Mouse (Mus musculus) stomach, postnatal 0 days (tissue): ENCODE data around the gene Apoe. TPM values are rescaled to one million over a fixed set of nuclear protein-coding genes. Genes with fewer than 3 reads are reported as not detected.

ENCODE experiments used
- ATAC-seq: fragments of 200-750 bp; cut with Nextera tagmentation; 2 replicates; pipeline ENCODE4 v1.8.0; 2017; ENCODE audit not compliant: low FRiP score, low TSS enrichment
- DNase-seq: peaks from one replicate; pipeline ENCODE4 v3.0.0-alpha.2; 2016; ENCODE audit warnings: low spot score
- H3K27ac ChIP-seq: fragments of 300-500 bp; sonication (generic); replicated peaks from 2 replicates; pipeline ENCODE4 v1.5.1; 2014; ENCODE audit warnings: mild to moderate bottlenecking, control low read depth
- H3K27me3 ChIP-seq: fragments of 300-500 bp; sonication (generic); 2 replicates; pipeline ENCODE4 v1.6.1; 2014; ENCODE audit warnings: low read length; ENCODE audit not compliant: control insufficient read depth, insufficient read depth
- H3K36me3 ChIP-seq: fragments of 300-500 bp; sonication (generic); 2 replicates; pipeline ENCODE4 v1.6.1; 2014; ENCODE audit warnings: low read length, mixed read lengths; ENCODE audit not compliant: control insufficient read depth, insufficient read depth
- H3K4me1 ChIP-seq: fragments of 300-500 bp; sonication (generic); replicated peaks from 2 replicates; pipeline ENCODE4 v1.6.1; 2014; ENCODE audit warnings: antibody characterized with exemption; ENCODE audit not compliant: control insufficient read depth, insufficient read depth
- H3K4me2 ChIP-seq: fragments of 300-500 bp; sonication (generic); replicated peaks from 2 replicates; pipeline ENCODE4 v1.6.1; 2014; ENCODE audit warnings: low read depth, mild to moderate bottlenecking, control low read depth, moderate library complexity
- H3K4me3 ChIP-seq: fragments of 300-500 bp; sonication (generic); 2 replicates; pipeline ENCODE4 v1.5.1; 2014; ENCODE audit warnings: low read depth, low read length, control low read depth
- H3K9ac ChIP-seq: fragments of 300-500 bp; sonication (generic); 2 replicates; pipeline ENCODE4 v1.6.1; 2014; ENCODE audit warnings: mild to moderate bottlenecking, low read length, control low read depth, mixed read lengths
- H3K9me3 ChIP-seq: fragments of 300-500 bp; sonication (generic); 2 replicates; pipeline ENCODE4 v1.6.1; 2016; ENCODE audit warnings: low read length; ENCODE audit not compliant: control insufficient read depth
- CTCF ChIP-seq: IDR thresholded peaks from 2 replicates; pipeline ENCODE4 v1.5.1; 2016; ENCODE audit warnings: antibody characterized with exemption, low read depth, mild to moderate bottlenecking, moderate library complexity
- EP300 ChIP-seq: optimal IDR thresholded peaks from 2 replicates; pipeline ENCODE3; 2016; ENCODE audit warnings: antibody characterized with exemption
- WGBS: fragments of 180-500 bp; shearing (Covaris S2); extraction: QIAGEN DNeasy Blood & Tissue Kit; methylation state at CpG from one replicate; pipeline ENCODE4 v1.1.7; 2014; 5-methylcytosine and 5-hydroxymethylcytosine counted together
- polyA plus RNA-seq: library from polyadenylated mRNA; unstranded; fragments of >200 nt; fragmentation: Nextera tagmentation; extraction: Ambion mirVana; gene quantifications from 2 replicates; pipeline ENCODE4 v1.2.1, GENCODE M21; 2015

Gene Apoe
- polyA plus RNA-seq, 1 experiment from 2014 or later = 383 TPM

DNA sequence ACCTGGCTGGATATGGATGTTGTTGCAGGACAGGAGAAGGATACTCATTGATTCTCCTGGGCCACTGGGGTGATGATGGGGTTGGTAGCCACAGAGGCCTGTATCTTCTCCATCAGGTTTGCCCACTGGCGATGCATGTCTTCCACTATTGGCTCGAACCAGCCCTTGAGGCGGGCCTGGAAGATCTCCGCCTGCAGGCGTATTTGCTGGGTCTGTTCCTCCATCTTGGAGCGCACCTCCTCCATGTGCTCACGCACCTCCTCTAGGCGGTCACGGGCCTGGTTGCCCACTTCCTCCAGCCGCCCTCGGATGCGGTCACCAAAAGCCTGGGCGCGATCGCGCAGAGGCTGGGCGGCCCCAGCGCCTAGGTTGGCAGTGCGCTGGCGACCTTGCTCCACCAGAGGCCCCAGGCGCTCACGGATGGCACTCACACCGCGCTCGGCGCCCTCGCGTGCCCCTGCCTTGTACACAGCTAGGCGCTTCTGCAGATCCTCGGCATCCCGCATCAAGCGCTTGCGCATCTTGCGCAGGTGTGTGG is 2.6 kb downstream of the Apoe start:
- H3K9ac ChIP-seq = no peak overlapping the region
- H3K27me3 ChIP-seq = no peaks in the 10 kb centered on the region
- H3K4me3 ChIP-seq = no peak overlapping the region
- H3K4me1 ChIP-seq = peaks cover 6% of the 10 kb centered on the region
- no peak for DNase-seq
- no peaks in the 10 kb centered on the region for H3K36me3 ChIP-seq
- H3K4me2 ChIP-seq = no peak overlapping the region
- WGBS = 91% methylated on average over 34 of the region's 34 CpGs
- TF ChIP-seq CTCF (no peak), EP300 (no peak)
- H3K27ac ChIP-seq = no peak overlapping the region
- H3K9me3 ChIP-seq = no peaks in the 10 kb centered on the region
- ATAC-seq = no peak

DNA sequence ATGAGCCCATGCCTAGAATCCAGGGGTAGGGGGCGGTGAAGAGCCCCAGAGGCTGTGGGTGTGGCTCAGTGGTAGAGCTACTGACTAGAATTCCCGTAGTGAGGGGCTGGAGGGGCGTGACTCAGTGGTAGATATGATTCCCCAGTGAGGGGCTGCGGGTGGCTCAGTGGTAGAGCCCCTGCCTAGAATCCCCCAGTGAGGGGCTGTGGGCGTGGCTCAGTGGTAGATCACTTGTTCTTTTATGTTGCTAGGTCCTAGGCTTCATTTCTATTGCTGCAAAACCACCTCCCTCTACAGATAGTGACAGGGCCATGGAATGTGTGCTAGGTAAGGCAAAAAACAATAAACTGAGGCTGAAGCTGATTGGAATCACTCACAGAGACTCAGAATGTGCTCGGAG is 3.1 kb downstream of the Apoe start:
- Histone ChIP-seq H3K27me3 (no peaks in the 10 kb centered on the region), H3K9me3 (no peaks in the 10 kb centered on the region), H3K4me1 (peaks cover 5% of the 10 kb centered on the region), H3K9ac (no peak overlapping the region), H3K4me2 (no peak overlapping the region), H3K4me3 (no peak overlapping the region), H3K27ac (no peak overlapping the region), H3K36me3 (no peaks in the 10 kb centered on the region)
- DNase-seq (no peak), ATAC-seq (no peak)
- TF ChIP-seq EP300 = no peak
- TF ChIP-seq CTCF = no peak
- 83% methylated on average over 6 of the region's 6 CpGs for WGBS

DNA sequence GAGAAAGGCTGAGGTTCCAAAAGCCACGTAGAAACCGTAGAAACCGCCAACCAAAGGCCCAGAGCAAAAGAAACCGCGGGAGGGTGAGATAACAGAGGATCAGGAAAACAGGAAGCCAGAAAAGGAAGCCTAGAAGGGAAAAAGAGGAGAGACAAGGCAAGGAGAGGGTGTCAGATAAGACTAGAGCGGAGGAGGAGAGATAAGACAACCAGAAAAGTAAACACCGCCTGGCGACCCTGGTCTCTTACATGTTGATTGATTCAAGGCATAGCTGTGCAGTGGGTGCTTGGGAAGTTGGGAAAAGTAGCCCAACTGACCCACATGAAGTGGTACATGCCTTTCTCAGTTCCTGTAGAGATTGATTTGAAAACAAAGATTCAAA is 3.8 kb downstream of the Apoe start:
- WGBS = 19% methylated on average over 8 of the region's 8 CpGs
- Histone ChIP-seq H3K9me3 (no peaks in the 10 kb centered on the region), H3K4me1 (peaks cover 3% of the 10 kb centered on the region; the same call in 1 of the 2 replicates), H3K4me3 (no peak overlapping the region), H3K36me3 (no peaks in the 10 kb centered on the region), H3K4me2 (no peak overlapping the region), H3K27ac (0 out of 2 replicates have a peak overlapping the region, but pooled peaks have one; percentile 8), H3K27me3 (no peaks in the 10 kb centered on the region), H3K9ac (no peak overlapping the region)
- DNase-seq = no peak
- ATAC-seq = no peak
- no peak for TF ChIP-seq CTCF
- no peak for TF ChIP-seq EP300

DNA sequence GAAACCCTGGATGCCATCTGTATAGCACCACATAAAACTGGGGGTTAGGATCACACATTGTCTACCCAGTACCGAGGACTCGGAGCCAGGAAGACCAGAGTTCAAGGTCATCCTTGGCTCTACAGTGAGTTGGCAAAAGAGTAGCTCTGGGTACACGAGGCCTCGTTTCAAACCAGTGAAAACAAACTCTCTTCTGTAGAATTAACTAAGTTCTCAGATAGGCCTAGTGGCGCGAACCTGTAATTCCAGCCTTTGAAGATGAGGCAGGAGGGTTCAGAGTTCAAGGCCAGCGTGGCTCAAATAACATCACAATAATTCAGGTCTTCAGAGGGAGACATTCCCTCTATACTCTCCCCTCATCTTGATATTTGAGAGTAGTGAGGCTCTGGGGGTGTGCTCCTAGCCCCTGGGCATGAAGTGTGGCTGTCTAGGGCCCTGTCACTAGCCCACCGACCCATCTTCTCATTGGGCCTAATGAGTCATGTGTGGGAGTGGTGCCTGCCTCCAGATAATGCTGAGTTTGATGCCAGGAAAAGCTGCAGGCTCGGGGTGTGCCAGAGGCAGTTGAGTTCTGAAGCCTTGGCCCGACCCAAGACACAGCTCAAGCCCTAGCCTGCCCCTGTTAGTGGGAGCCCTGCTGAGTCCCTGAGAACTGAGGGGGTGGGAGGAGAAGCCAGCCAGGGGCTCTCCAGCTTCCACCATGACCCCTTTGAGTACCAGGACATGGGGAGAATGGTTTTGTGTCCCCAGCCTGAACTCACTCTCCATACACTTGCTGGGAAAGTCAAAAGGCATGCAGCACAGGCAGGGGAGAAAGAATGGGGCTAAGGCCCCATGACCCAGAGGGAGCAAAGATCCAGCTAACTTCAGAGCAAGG is 4.4 kb downstream of the Apoe start:
- H3K9ac ChIP-seq = no peak overlapping the region
- TF ChIP-seq CTCF (no peak), EP300 (no peak)
- no peaks in the 10 kb centered on the region for H3K9me3 ChIP-seq
- H3K4me3 ChIP-seq = no peak overlapping the region
- 0 out of 2 replicates have a peak overlapping the region, but pooled peaks have one; percentile 8 for H3K27ac ChIP-seq
- WGBS = 70% methylated on average over 10 of the region's 10 CpGs
- H3K4me2 ChIP-seq = no peak overlapping the region
- no peaks in the 10 kb centered on the region for H3K27me3 ChIP-seq
- no peak for ATAC-seq
- DNase-seq = no peak
- H3K36me3 ChIP-seq = no peaks in the 10 kb centered on the region
- H3K4me1 ChIP-seq = peaks cover 3% of the 10 kb centered on the region; the same call in 1 of the 2 replicates

- H3K9me3 ChIP-seq = no peaks in the 10 kb centered on the region
- no peak overlapping the region for H3K9ac ChIP-seq
- peak; percentile 27; the same call in 1 of the 2 replicates for ATAC-seq
- peaks cover under 1% of the 10 kb centered on the region; the same call in 1 of the 2 replicates for H3K4me1 ChIP-seq
- H3K27me3 ChIP-seq = no peaks in the 10 kb centered on the region
- no peak for TF ChIP-seq CTCF
- no peak for TF ChIP-seq EP300
- no peaks in the 10 kb centered on the region for H3K36me3 ChIP-seq
- DNase-seq = peak; percentile 50
- H3K4me2 ChIP-seq = no peak overlapping the region
- 28% methylated on average over 10 of the region's 10 CpGs for WGBS
- no peak overlapping the region for H3K27ac ChIP-seq
- no peak overlapping the region for H3K4me3 ChIP-seq
Observed at GRCm38 (mm10) chr7:19693421-19693820, 5.6 kb downstream of the Apoe start.
